Mouse (Mus musculus) testis, postnatal 14 days (tissue): Measurements from ENCODE around the gene Ugt2a2.
"Not testable (repeated sequence)": the region's sequence is repeated elsewhere in the genome, so short reads cannot be mapped to it uniquely, and the experiment has no call there.

Experiments
- DNase-seq: peaks from one replicate; pipeline ENCODE4 v3.0.0; 2021; ENCODE audit warnings: low spot score

Ugt2a2 gene

DNA sequence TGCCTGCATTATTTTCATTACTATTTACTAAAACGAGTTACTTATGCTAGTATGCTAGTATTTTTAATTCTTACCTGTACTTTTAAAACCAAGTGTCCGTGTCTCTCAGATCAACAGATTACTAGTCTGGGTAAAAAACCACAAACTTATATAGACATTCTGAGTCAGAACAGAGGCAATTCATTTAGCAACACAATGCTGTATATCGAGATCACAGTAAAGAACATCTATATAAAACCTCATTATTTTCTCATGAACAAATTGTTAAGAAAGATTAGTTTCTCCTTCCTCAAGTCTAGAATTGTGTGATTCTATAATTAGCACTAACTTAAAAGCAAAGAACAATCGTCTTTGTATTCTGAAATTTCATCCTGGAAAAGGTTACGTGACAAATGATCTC, at the start of gene Ugt2a2:
Gene Ugt2a2 (minus strand): TSS at position 101 of the 400 bp plus-strand sequence.
- no peak for DNase-seq

GRCm38 (mm10) chr5:87523561-87523960, 41.5 kb upstream of the Ugt2a2 start:
- DNase-seq = not testable (repeated sequence)

DNA sequence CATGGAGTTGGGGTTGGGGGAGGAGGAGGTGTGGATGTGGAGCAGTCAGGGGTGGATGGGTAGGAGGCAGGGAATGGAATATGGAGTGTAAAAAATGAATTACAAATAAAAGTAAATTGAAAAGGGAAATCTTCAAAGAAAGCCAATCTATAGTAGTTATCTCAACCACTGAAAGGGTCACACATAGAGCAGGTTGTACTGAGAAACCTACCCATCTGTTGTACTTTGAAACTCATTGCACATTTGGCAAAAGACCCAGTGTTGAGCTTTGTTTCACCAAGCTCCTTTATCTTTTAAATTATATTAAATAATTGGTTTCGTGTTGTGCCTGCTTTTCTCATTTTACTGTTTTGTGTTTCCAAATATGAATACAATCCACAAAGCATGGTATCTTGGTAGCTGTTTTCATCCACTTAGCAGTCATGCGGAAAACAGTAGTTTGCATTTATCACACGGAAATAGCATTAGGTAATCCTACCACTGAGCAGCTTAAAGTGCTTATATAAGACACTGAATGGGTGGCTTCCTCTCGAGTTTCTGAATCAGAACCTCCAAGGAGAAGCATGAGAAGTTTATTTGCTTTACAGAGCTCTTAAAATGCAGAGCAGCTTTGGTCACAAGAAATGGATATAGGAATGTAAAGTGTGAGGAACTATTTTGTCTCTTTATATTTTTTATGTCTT, 23.9 kb upstream of the Ugt2a2 start:
- no peak for DNase-seq

GRCm38 (mm10) chr5:87502687-87503086, 20.6 kb upstream of the Ugt2a2 start:
- no peak for DNase-seq

- no peak for DNase-seq
Measured at GRCm38 (mm10) chr5:87499341-87499740, 17.3 kb upstream of the Ugt2a2 start.

DNA sequence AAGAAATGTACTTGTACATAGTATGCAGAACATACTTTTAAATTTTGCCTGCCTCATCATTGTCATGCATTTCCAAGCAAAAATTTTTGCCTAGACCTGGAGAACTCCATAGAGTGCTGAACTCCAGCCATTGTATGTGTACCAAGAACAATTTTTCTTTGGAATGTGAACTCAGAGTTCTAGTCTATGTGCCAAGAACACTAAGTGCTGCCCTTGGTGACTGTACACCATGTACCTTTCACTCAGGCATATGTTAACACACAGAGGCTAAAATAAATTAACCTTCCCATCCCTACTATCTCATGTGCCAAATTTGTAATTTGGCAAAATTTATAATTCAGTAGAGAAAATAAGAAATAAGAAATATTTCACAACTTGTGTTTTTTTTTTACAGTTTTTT, 16.9 kb upstream of the Ugt2a2 start:
- DNase-seq = peak; percentile 12

DNA sequence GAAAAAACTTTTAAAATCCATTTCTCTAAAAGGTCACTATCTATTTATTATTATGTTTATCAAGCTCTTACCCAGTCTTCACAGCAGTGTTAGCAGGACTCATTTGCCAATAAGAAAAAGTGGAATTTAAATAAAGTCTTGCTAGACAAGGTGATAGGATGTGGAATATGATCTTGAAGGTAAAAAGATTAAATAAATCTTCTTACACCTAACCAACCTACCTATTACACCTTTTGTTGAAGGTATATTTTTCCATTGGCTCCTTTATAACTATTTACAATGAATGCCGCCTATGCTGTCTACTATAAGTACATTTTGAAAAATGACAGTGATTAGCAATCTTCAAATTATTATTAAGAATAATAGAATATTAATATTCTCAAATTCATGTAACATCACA, 8.7 kb upstream of the Ugt2a2 start, which contains the start of gene Ugt2a1:
Gene Ugt2a1 (minus strand): TSS at position 101 of the 400 bp plus-strand sequence.
- no peak for DNase-seq

- DNase-seq = not testable (repeated sequence)
Measured at GRCm38 (mm10) chr5:87486706-87487105, 4.6 kb upstream of the Ugt2a2 start, which contains the start of gene Gm43638. Gene Gm43638, minus strand, starts transcription at chr5:87486806.

- DNase-seq = no peak
Measured at GRCm38 (mm10) chr5:87458810-87459209, 23.2 kb downstream of the Ugt2a2 start.

DNA sequence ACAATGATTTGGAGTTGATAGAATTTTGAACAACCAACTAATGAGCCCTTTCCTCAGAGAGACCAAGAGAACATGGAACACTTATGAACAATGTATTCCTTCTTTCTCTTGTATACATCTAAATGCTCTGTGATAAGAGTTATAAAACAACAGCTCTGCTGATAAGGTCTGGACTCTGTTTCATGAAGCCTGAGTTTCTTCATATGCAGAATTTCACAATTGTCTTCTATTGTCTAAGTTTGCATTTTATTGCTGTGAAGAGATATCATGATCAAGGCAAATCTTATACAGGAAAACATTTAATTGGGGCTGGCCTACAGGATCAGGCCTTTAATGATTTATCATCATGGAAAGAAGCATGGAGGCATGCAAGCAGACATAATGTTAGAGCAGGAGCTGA, 24.4 kb downstream of the Ugt2a2 start:
- DNase-seq = no peak

- no peak for DNase-seq
Measured at GRCm38 (mm10) chr5:87456216-87456850, 25.7 kb downstream of the Ugt2a2 start.

DNA sequence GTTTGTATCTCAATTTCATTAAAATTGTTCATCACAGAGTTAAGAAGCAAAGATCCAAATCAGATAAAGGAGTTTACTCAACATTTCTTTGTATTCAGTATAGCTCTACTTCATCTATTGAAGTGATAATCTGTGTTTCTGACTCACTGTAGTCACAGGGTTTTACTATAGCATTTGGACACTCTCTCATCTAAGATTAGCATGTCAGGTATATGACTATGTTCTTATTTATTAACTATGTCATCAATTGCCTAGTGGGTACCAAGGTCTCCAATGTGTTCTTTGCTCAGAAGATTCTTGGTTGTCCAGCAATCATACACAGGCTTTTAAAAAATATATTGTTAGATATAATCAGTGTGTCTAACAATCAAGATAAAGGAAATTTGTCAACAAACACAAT, 26.5 kb downstream of the Ugt2a2 start:
- no peak for DNase-seq

- not testable (repeated sequence) for DNase-seq
Measured at GRCm38 (mm10) chr5:87452514-87452913, 29.5 kb downstream of the Ugt2a2 start.

GRCm38 (mm10) chr5:87436264-87436663, 45.8 kb downstream of the Ugt2a2 start:
- DNase-seq = no peak

GRCm38 (mm10) chr5:87425676-87426075, 56.4 kb downstream of the Ugt2a2 start:
- DNase-seq = no peak

- not testable (repeated sequence) for DNase-seq
Measured at GRCm38 (mm10) chr5:87424041-87424440, 58.0 kb downstream of the Ugt2a2 start, which contains the start of gene Ugt2b38. Gene Ugt2b38, minus strand, starts transcription at chr5:87424203.
